Mouse (Mus musculus) intestine, embryonic 14.5 days (tissue): ENCODE data around the gene BC067074. TPM values are rescaled to one million over a fixed set of nuclear protein-coding genes. Genes with fewer than 3 reads are reported as not detected.

ENCODE experiments used
- ATAC-seq: fragments of 200-750 bp; cut with Nextera tagmentation; replicated peaks from 2 replicates; pipeline ENCODE4 v1.8.0; 2017; ENCODE audit warnings: low read depth, moderate number of reproducible peaks, moderate TSS enrichment, moderate library complexity; ENCODE audit not compliant: low FRiP score, low TSS enrichment
- DNase-seq: peaks from one replicate; pipeline ENCODE4 v3.0.0-alpha.2; 2018; ENCODE audit warnings: low spot score
- H3K27ac ChIP-seq: fragments of 300-500 bp; sonication (generic); 2 replicates; pipeline ENCODE4 v1.5.1; 2014; ENCODE audit warnings: low read depth, mild to moderate bottlenecking, control low read depth
- H3K27me3 ChIP-seq: fragments of 300-500 bp; sonication (generic); replicated peaks from 2 replicates; pipeline ENCODE4 v1.6.1; 2014; ENCODE audit warnings: low read length, control low read depth; ENCODE audit not compliant: control insufficient read depth, insufficient read depth
- H3K36me3 ChIP-seq: fragments of 300-500 bp; sonication (generic); 2 replicates; pipeline ENCODE4 v1.6.1; 2014; ENCODE audit warnings: low read length, control low read depth; ENCODE audit not compliant: control insufficient read depth, insufficient read depth
- H3K4me1 ChIP-seq: fragments of 300-500 bp; sonication (generic); replicated peaks from 2 replicates; pipeline ENCODE4 v1.6.1; 2014; ENCODE audit warnings: low read length, control low read depth, mixed read lengths; ENCODE audit not compliant: control insufficient read depth, insufficient read depth
- H3K4me2 ChIP-seq: fragments of 300-500 bp; sonication (generic); 2 replicates; pipeline ENCODE4 v1.6.1; 2014; ENCODE audit warnings: low read length
- H3K4me3 ChIP-seq: fragments of 300-500 bp; sonication (generic); 2 replicates; pipeline ENCODE4 v1.5.1; 2014; ENCODE audit warnings: low read depth, low read length, control low read depth, mixed read lengths
- H3K9ac ChIP-seq: fragments of 300-500 bp; sonication (generic); 2 replicates; pipeline ENCODE4 v1.6.1; 2014; ENCODE audit warnings: mild to moderate bottlenecking, low read length
- H3K9me3 ChIP-seq: fragments of 300-500 bp; sonication (generic); 2 replicates; pipeline ENCODE4 v1.6.1; 2016; ENCODE audit warnings: low read length, control low read depth; ENCODE audit not compliant: control insufficient read depth
- WGBS: fragments of 180-500 bp; shearing (Covaris S2); extraction: QIAGEN DNeasy Blood & Tissue Kit; methylation state at CpG from one replicate; pipeline ENCODE4 v1.1.7; 2014; 5-methylcytosine and 5-hydroxymethylcytosine counted together
- polyA plus RNA-seq: library from polyadenylated mRNA; unstranded; fragments of >200 nt; fragmentation: Nextera tagmentation; extraction: Ambion mirVana; gene quantifications from 2 replicates; pipeline ENCODE4 v1.2.1, GENCODE M21; 2014

Gene BC067074
- polyA plus RNA-seq, 1 experiment from 2014 or later = 4.2 TPM

DNA sequence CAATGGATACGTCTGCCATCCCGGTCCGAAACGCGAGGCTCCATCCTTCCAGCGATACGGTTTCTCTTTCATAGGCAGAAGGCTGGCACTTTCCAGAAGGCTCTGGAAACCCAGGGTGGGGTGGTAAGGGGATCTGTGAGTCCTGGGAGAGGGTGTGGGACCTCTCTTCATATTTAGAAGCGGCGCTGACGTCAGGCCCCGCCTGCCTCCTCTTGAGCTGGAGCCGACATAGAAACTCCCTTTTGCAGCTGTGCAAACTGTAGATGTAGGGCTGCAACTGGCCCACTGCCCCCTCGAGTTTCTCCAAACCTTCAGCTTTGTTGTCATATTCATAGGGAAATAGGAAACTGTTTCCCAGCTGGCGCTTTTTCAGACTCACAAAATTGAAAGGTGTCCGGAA, 101.6 kb downstream of the BC067074 start:
- WGBS = 80% methylated on average over 15 of the region's 15 CpGs
- no peak for ATAC-seq
- Histone ChIP-seq H3K36me3 (no peaks in the 10 kb centered on the region), H3K4me1 (no peaks in the 10 kb centered on the region), H3K4me2 (no peak overlapping the region), H3K9ac (no peak overlapping the region), H3K27me3 (no peaks in the 10 kb centered on the region), H3K9me3 (no peaks in the 10 kb centered on the region), H3K27ac (no peak overlapping the region), H3K4me3 (no peak overlapping the region)
- peak; percentile 31 for DNase-seq

DNA sequence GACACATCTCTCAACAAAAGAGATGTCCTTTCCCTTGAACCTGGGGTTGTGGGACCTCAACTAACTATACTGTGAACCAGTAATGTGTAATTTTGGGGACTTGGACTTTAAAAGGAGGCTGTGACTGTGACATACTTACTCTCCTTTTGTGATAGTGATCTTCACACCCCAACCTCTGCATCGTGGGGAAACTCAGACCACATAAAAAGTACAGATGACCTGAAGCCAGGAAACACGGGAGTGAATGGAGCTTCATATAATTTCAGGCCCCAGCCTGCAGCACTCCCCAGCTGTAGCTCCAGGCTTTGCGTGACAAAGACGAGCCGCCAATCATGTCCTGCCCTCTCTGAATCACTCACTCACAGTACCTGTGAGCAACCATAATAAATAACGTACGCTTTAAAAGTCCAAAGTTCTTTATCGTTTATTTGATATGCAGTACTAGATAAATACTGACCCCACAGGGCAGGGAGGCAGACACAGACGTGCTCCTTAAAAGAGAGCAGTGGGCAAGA, 104.1 kb downstream of the BC067074 start:
- no peak overlapping the region for H3K4me3 ChIP-seq
- H3K27ac ChIP-seq = no peak overlapping the region
- H3K4me2 ChIP-seq = no peak overlapping the region
- H3K27me3 ChIP-seq = no peaks in the 10 kb centered on the region
- no peaks in the 10 kb centered on the region for H3K36me3 ChIP-seq
- WGBS = 73% methylated on average over 9 of the region's 9 CpGs
- ATAC-seq = no peak; the same call in 1 of the 2 replicates
- H3K9ac ChIP-seq = no peak overlapping the region
- H3K4me1 ChIP-seq = no peaks in the 10 kb centered on the region
- peak; percentile 43 for DNase-seq
- no peaks in the 10 kb centered on the region for H3K9me3 ChIP-seq

DNA sequence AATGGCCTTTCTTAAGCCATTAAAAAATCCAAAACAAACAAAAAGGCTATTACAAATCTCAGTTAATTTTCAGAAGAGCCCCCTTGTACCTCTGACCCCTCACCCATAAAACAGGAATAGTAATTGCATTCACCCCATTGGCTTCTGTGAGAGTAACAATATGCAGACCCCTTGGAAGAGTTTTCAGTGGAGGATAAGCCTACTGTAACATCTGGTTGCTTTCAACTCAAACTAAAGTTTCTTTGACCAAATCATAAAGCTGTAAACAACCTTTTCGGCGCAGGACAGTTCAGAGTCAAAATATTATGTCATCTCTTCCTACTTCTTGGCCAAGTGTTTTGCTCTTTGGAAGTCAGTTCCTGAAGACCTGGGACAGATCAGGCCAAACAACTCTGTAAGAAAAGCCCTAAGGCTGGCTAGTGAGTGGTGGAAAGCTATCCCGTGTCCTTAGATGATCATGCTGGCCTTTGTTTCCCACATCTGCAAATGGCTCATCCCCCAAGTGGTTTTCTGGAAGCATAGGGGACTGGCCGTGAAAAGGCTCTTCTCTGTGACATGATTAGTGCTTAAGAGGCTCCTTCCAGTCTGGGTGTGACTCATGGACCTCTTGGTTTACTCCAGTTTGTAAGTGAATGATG, 108.5 kb downstream of the BC067074 start:
- no peak overlapping the region for H3K9ac ChIP-seq
- WGBS = 33% methylated on average over 4 of the region's 4 CpGs
- H3K4me1 ChIP-seq = no peaks in the 10 kb centered on the region
- no peaks in the 10 kb centered on the region for H3K27me3 ChIP-seq
- DNase-seq = peak; percentile 47
- no peak overlapping the region for H3K4me3 ChIP-seq
- no peak for ATAC-seq
- no peaks in the 10 kb centered on the region for H3K36me3 ChIP-seq
- no peak overlapping the region for H3K4me2 ChIP-seq
- H3K9me3 ChIP-seq = no peaks in the 10 kb centered on the region
- no peak overlapping the region for H3K27ac ChIP-seq

DNA sequence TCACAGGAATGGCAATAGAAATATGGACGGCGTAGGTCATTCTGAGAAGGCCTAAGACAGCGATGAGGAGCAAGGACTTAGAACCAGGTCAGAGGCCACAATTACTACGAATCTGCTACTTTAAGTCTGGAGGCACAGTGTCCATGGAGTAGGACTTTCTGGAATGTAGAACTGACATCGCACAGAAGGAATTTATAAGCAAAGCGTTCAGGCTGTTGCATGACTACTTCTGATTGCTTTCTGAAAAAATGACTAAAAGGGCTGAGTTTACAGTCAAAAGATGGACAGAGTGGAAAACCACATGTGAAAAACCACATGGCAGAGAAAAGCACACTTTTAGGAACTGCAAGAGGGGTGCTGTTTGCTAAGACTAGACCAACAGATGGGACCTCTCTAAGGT, 110.7 kb downstream of the BC067074 start:
- Histone ChIP-seq H3K4me2 (no peak overlapping the region), H3K27me3 (no peaks in the 10 kb centered on the region), H3K9ac (no peak overlapping the region), H3K9me3 (no peaks in the 10 kb centered on the region), H3K27ac (no peak overlapping the region), H3K4me1 (no peaks in the 10 kb centered on the region), H3K36me3 (no peaks in the 10 kb centered on the region), H3K4me3 (no peak overlapping the region)
- no peak for ATAC-seq
- 66% methylated on average over 6 of the region's 6 CpGs for WGBS
- DNase-seq = peak; percentile 36

DNA sequence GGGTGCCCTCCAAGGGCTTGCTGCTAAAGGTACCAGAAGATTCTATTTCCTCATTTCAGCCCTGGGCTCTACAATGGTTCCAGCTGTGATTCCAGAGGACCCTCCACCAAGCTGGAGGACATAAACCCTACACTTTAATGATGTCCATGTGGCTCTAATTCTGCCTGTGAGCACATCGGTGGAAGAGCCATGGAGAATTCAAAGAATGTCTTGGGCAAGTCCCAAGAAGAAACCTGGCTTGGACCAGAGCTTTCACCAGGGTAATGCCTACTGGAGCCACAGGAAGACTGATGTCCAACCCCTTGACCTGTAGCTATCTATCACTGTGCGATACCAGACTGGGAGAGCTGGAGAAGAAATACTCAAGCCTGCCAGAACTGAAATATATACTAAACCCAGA, 111.2 kb downstream of the BC067074 start:
- peak; percentile 21 for DNase-seq
- no peaks in the 10 kb centered on the region for H3K27me3 ChIP-seq
- H3K36me3 ChIP-seq = no peaks in the 10 kb centered on the region
- no peak overlapping the region for H3K4me2 ChIP-seq
- no peak for ATAC-seq
- 53% methylated on average over 2 of the region's 2 CpGs for WGBS
- no peak overlapping the region for H3K9ac ChIP-seq
- no peaks in the 10 kb centered on the region for H3K4me1 ChIP-seq
- H3K27ac ChIP-seq = no peak overlapping the region
- no peaks in the 10 kb centered on the region for H3K9me3 ChIP-seq
- no peak overlapping the region for H3K4me3 ChIP-seq

DNA sequence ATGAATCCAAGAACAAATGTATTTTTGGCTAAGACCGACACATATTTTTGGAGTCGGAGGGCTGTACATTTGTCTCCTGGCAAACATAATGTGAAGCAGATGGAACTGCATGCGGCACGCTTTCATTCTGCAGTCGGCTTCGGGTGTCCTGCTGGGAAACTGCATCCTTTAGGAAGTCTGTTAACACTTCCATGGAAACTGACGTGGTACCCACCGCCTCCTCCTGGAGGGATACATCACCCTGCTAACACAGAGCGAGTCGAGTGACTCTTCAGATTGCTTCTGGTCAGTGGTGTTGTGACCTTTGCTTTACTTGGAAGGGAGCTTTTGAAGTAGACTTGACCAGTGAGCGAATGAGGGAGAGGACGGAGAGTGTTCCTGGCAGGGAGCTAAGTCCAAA, 117.0 kb downstream of the BC067074 start:
- 66% methylated on average over 12 of the region's 12 CpGs for WGBS
- Histone ChIP-seq H3K27me3 (no peaks in the 10 kb centered on the region), H3K9me3 (no peaks in the 10 kb centered on the region), H3K4me3 (no peak overlapping the region), H3K9ac (no peak overlapping the region), H3K4me2 (no peak overlapping the region), H3K36me3 (no peaks in the 10 kb centered on the region), H3K27ac (no peak overlapping the region), H3K4me1 (no peaks in the 10 kb centered on the region)
- DNase-seq (peak; percentile 45), ATAC-seq (no peak)

DNA sequence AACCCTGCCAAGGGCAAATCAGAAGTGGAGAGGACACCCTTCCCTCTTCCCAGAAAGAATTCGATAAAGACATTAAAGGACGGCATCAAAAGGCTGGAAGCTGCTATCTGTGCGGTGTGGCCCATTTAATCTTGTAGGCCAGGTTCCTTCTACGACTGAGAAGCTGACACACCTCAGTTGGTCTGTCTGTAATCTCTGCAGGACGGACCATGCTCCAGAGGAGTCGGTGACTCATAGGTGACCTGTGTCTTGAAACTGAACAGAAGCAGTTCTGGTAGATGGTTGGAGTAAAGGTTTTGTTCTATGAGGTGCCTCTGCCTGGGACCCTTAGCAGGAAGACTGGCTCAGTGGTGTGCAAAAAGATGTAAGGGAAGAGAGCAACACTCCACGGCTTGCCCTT, 122.6 kb downstream of the BC067074 start:
- DNase-seq (no peak), ATAC-seq (no peak)
- Histone ChIP-seq H3K4me2 (no peak overlapping the region), H3K36me3 (no peaks in the 10 kb centered on the region), H3K9me3 (no peaks in the 10 kb centered on the region), H3K27ac (no peak overlapping the region), H3K27me3 (no peaks in the 10 kb centered on the region), H3K9ac (no peak overlapping the region), H3K4me3 (no peak overlapping the region), H3K4me1 (peaks cover 15% of the 10 kb centered on the region)
- WGBS = 88% methylated on average over 7 of the region's 7 CpGs

DNA sequence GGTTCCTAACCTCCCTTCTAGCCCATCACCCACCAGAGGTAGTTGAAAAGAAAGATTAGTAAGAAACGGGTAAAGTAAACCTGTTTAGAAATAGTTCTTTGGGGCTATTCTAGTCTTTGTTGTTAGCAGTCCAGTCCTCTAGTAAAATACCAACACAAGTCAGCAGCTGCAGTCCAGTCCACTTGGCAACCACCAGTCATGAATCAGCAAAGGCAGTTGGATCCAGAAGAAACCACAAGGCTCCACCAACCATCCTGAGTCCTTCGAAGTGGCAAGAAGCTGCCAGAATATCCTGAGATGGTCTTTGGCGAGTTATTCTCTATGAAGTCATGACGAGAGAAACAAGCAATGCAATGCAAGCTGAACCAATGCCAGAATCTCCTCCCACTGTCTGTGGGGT, 124.0 kb downstream of the BC067074 start:
- H3K36me3 ChIP-seq = no peaks in the 10 kb centered on the region
- H3K9me3 ChIP-seq = no peaks in the 10 kb centered on the region
- DNase-seq = no peak
- H3K4me1 ChIP-seq = peaks cover 15% of the 10 kb centered on the region
- 91% methylated on average over 4 of the region's 4 CpGs for WGBS
- no peak overlapping the region for H3K9ac ChIP-seq
- ATAC-seq = no peak
- H3K4me3 ChIP-seq = no peak overlapping the region
- no peak overlapping the region for H3K4me2 ChIP-seq
- H3K27ac ChIP-seq = no peak overlapping the region
- no peaks in the 10 kb centered on the region for H3K27me3 ChIP-seq
